Mouse (Mus musculus) cerebellum, adult 2 months (tissue): ENCODE measurements around the gene Egln1.

Experiments
- CTCF ChIP-seq: fragments of 200-500 bp; IDR thresholded peaks from 2 replicates; pipeline ENCODE4 v1.5.1; 2011; ENCODE audit warnings: low read depth, mild to moderate bottlenecking, control low read depth, low read length, moderate library complexity, borderline replicate concordance; ENCODE audit not compliant: insufficient read depth
- POLR2A ChIP-seq: fragments of 200-500 bp; IDR thresholded peaks from 2 replicates; pipeline ENCODE4 v1.6.1; 2011; ENCODE audit warnings: low read length, control low read depth, borderline replicate concordance; ENCODE audit not compliant: insufficient read depth

GRCm38 (mm10) chr8:124950865-124951264 lies 1.7 kb upstream of the Egln1 start:
- TF ChIP-seq CTCF = no peak
- no peak for TF ChIP-seq POLR2A
